Mouse (Mus musculus): ENCODE results near the gene Ctso. TPM values are rescaled to one million over a fixed set of nuclear protein-coding genes. Genes with fewer than 3 reads are reported as not detected.

Ctso gene
- polyA plus RNA-seq, 1 experiment: 7.0 TPM

- Histone ChIP-seq H3K4me1 (ENCODE audit: control insufficient read depth, insufficient read depth, low read length) (no peaks in the 10 kb centered on the region), H3K27ac (ENCODE audit: control insufficient read depth, insufficient read depth, low read depth, low read length, poor library complexity) (no peak overlapping the region), H3K4me3 (replicated peaks; ENCODE audit: control insufficient read depth, low read depth, low read length) (no peak overlapping the region)
- TF ChIP-seq POLR2A (IDR thresholded peaks at IDR 0.05; ENCODE audit: borderline replicate concordance, control insufficient read depth, low read depth, low read length): no peak
- no peak for TF ChIP-seq CTCF (IDR thresholded peaks at IDR 0.05; ENCODE audit: control insufficient read depth, insufficient read depth, low read length)
- 69% methylated on average over 3 of the region's 3 CpGs for WGBS
These were observed 6.5 kb downstream of the Ctso start for GRCm38 (mm10) chr3:81938924-81939323.

GRCm38 (mm10) chr3:81942341-81942740, 9.9 kb downstream of the Ctso start:
- WGBS: 86% methylated on average over 3 of the region's 3 CpGs
- Histone ChIP-seq H3K4me3 (replicated peaks; ENCODE audit: control insufficient read depth, low read depth, low read length) (no peak overlapping the region), H3K27ac (ENCODE audit: control insufficient read depth, insufficient read depth, low read depth, low read length, poor library complexity) (no peak overlapping the region), H3K4me1 (ENCODE audit: control insufficient read depth, insufficient read depth, low read length) (no peaks in the 10 kb centered on the region)
- TF ChIP-seq POLR2A (IDR thresholded peaks at IDR 0.05; ENCODE audit: borderline replicate concordance, control insufficient read depth, low read depth, low read length) (no peak), CTCF (IDR thresholded peaks at IDR 0.05; ENCODE audit: control insufficient read depth, insufficient read depth, low read length) (no peak)

GRCm38 (mm10) chr3:81943097-81943496, 10.7 kb downstream of the Ctso start:
- Histone ChIP-seq H3K27ac (ENCODE audit: control insufficient read depth, insufficient read depth, low read depth, low read length, poor library complexity) (no peak overlapping the region), H3K4me3 (replicated peaks; ENCODE audit: control insufficient read depth, low read depth, low read length) (no peak overlapping the region), H3K4me1 (ENCODE audit: control insufficient read depth, insufficient read depth, low read length) (no peaks in the 10 kb centered on the region)
- 84% methylated on average over 3 of the region's 3 CpGs for WGBS
- no peak for TF ChIP-seq CTCF (IDR thresholded peaks at IDR 0.05; ENCODE audit: control insufficient read depth, insufficient read depth, low read length)
- TF ChIP-seq POLR2A (IDR thresholded peaks at IDR 0.05; ENCODE audit: borderline replicate concordance, control insufficient read depth, low read depth, low read length): no peak

GRCm38 (mm10) chr3:81944851-81945393, 12.5 kb downstream of the Ctso start:
- no peak for TF ChIP-seq POLR2A (IDR thresholded peaks at IDR 0.05; ENCODE audit: borderline replicate concordance, control insufficient read depth, low read depth, low read length)
- no peak for TF ChIP-seq CTCF (IDR thresholded peaks at IDR 0.05; ENCODE audit: control insufficient read depth, insufficient read depth, low read length)
- Histone ChIP-seq H3K4me3 (replicated peaks; ENCODE audit: control insufficient read depth, low read depth, low read length) (no peak overlapping the region), H3K27ac (ENCODE audit: control insufficient read depth, insufficient read depth, low read depth, low read length, poor library complexity) (no peak overlapping the region), H3K4me1 (ENCODE audit: control insufficient read depth, insufficient read depth, low read length) (no peaks in the 10 kb centered on the region)
- 87% methylated on average over 7 of the region's 7 CpGs for WGBS

- Histone ChIP-seq H3K27ac (ENCODE audit: control insufficient read depth, insufficient read depth, low read depth, low read length, poor library complexity) (no peak overlapping the region), H3K4me1 (ENCODE audit: control insufficient read depth, insufficient read depth, low read length) (no peaks in the 10 kb centered on the region), H3K4me3 (replicated peaks; ENCODE audit: control insufficient read depth, low read depth, low read length) (no peak overlapping the region)
- WGBS: 66% methylated on average over 1 of the region's 1 CpGs
- TF ChIP-seq POLR2A (IDR thresholded peaks at IDR 0.05; ENCODE audit: borderline replicate concordance, control insufficient read depth, low read depth, low read length): no peak
- no peak for TF ChIP-seq CTCF (IDR thresholded peaks at IDR 0.05; ENCODE audit: control insufficient read depth, insufficient read depth, low read length)
These were observed 16.6 kb downstream of the Ctso start for GRCm38 (mm10) chr3:81949048-81949447.

- 81% methylated on average over 2 of the region's 2 CpGs for WGBS
- TF ChIP-seq POLR2A (IDR thresholded peaks at IDR 0.05; ENCODE audit: borderline replicate concordance, control insufficient read depth, low read depth, low read length) (no peak), CTCF (IDR thresholded peaks at IDR 0.05; ENCODE audit: control insufficient read depth, insufficient read depth, low read length) (no peak)
- Histone ChIP-seq H3K4me3 (replicated peaks; ENCODE audit: control insufficient read depth, low read depth, low read length) (no peak overlapping the region), H3K4me1 (ENCODE audit: control insufficient read depth, insufficient read depth, low read length) (no peaks in the 10 kb centered on the region), H3K27ac (ENCODE audit: control insufficient read depth, insufficient read depth, low read depth, low read length, poor library complexity) (no peak overlapping the region)
These were observed 19.4 kb downstream of the Ctso start for GRCm38 (mm10) chr3:81951785-81952184.

GRCm38 (mm10) chr3:81957484-81957883, 25.1 kb downstream of the Ctso start:
- Histone ChIP-seq H3K4me1 (ENCODE audit: control insufficient read depth, insufficient read depth, low read length) (no peaks in the 10 kb centered on the region), H3K27ac (ENCODE audit: control insufficient read depth, insufficient read depth, low read depth, low read length, poor library complexity) (no peak overlapping the region), H3K4me3 (replicated peaks; ENCODE audit: control insufficient read depth, low read depth, low read length) (no peak overlapping the region)
- TF ChIP-seq CTCF (IDR thresholded peaks at IDR 0.05; ENCODE audit: control insufficient read depth, insufficient read depth, low read length): no peak
- no peak for TF ChIP-seq POLR2A (IDR thresholded peaks at IDR 0.05; ENCODE audit: borderline replicate concordance, control insufficient read depth, low read depth, low read length)
- WGBS: 61% methylated on average over 5 of the region's 5 CpGs

GRCm38 (mm10) chr3:81961336-81961735, 28.9 kb downstream of the Ctso start:
- TF ChIP-seq POLR2A (IDR thresholded peaks at IDR 0.05; ENCODE audit: borderline replicate concordance, control insufficient read depth, low read depth, low read length) (no peak), CTCF (IDR thresholded peaks at IDR 0.05; ENCODE audit: control insufficient read depth, insufficient read depth, low read length) (no peak)
- H3K4me3 ChIP-seq (replicated peaks; ENCODE audit: control insufficient read depth, low read depth, low read length): no peak overlapping the region
- H3K27ac ChIP-seq (ENCODE audit: control insufficient read depth, insufficient read depth, low read depth, low read length, poor library complexity): no peak overlapping the region
- no peaks in the 10 kb centered on the region for H3K4me1 ChIP-seq (ENCODE audit: control insufficient read depth, insufficient read depth, low read length)
- WGBS: 48% methylated on average over 5 of the region's 5 CpGs

GRCm38 (mm10) chr3:81963768-81964167, 31.4 kb downstream of the Ctso start:
- H3K4me1 ChIP-seq (ENCODE audit: control insufficient read depth, insufficient read depth, low read length): no peaks in the 10 kb centered on the region
- H3K4me3 ChIP-seq (replicated peaks; ENCODE audit: control insufficient read depth, low read depth, low read length): no peak overlapping the region
- WGBS: 10% methylated on average over 5 of the region's 5 CpGs
- no peak overlapping the region for H3K27ac ChIP-seq (ENCODE audit: control insufficient read depth, insufficient read depth, low read depth, low read length, poor library complexity)
- TF ChIP-seq CTCF (IDR thresholded peaks at IDR 0.05; ENCODE audit: control insufficient read depth, insufficient read depth, low read length) (no peak), POLR2A (IDR thresholded peaks at IDR 0.05; ENCODE audit: borderline replicate concordance, control insufficient read depth, low read depth, low read length) (no peak)
